ENCODE assay signal across 10 mouse cellular contexts in genomic region chr11:11116736-11117135, GRCm38 (mm10). TPM values are rescaled to one million over a fixed set of nuclear protein-coding genes. Genes with fewer than 3 reads are reported as not detected.
DNase-seq lines count a peak whose midpoint lies in the region; ATAC-seq and TF ChIP-seq lines count a peak whose summit lies in the region.
"Had no signal": no experiment of that assay in that cellular context is flagged by ENCODE, and none has a peak within 500 bp of the region (broad histone marks: within the 10 kb centered on the region; RNA-seq: fewer than 3 reads in every experiment).

No protein-coding gene starts in this region.

- ATAC-seq in kidney, embryonic 16.5 days (ENCODE audit: low FRiP score, low TSS enrichment), result no peak
- ATAC-seq in embryonic facial prominence, embryonic 15.5 days (ENCODE audit: insufficient number of reproducible peaks, low FRiP score, low TSS enrichment, low read depth), result no peak
- no peak for ATAC-seq in hindbrain, embryonic 16.5 days
- ATAC-seq in neural tube, embryonic 15.5 days (ENCODE audit: low FRiP score), result no peak

- H3K4me3 ChIP-seq in kidney, embryonic 16.5 days (ENCODE audit: low read length), result peak overlapping the region; percentile 48; the same call in 1 of the 2 replicates
- peak overlapping the region; percentile 49 for H3K4me3 ChIP-seq in embryonic facial prominence, embryonic 15.5 days (replicated peaks)
- peak overlapping the region; percentile 65 for H3K4me3 ChIP-seq in hindbrain, embryonic 16.5 days (ENCODE audit: low read length)
- peak overlapping the region; percentile 52 for H3K4me3 ChIP-seq in neural tube, embryonic 15.5 days (replicated peaks)
- no peak overlapping the region for H3K4me3 ChIP-seq in thymus, adult 2 months (ENCODE audit: control insufficient read depth, insufficient read depth, low read length)
- H3K4me3 ChIP-seq: liver, embryonic 15.5 days; myocyte had no signal

- no peaks in the 10 kb centered on the region for H3K9me3 ChIP-seq in kidney, embryonic 16.5 days (ENCODE audit: low read length)
- H3K9me3 ChIP-seq in embryonic facial prominence, embryonic 15.5 days (replicated peaks), result no peaks in the 10 kb centered on the region
- no peaks in the 10 kb centered on the region for H3K9me3 ChIP-seq in hindbrain, embryonic 16.5 days (ENCODE audit: control insufficient read depth, low read length)
- H3K9me3 ChIP-seq in neural tube, embryonic 15.5 days (replicated peaks), result no peaks in the 10 kb centered on the region
- H3K9me3 ChIP-seq: liver, embryonic 15.5 days had no signal

- peaks cover 27% of the 10 kb centered on the region for H3K4me1 ChIP-seq in kidney, embryonic 16.5 days (ENCODE audit: insufficient read depth, low read length)
- H3K4me1 ChIP-seq in embryonic facial prominence, embryonic 15.5 days, result peaks cover 30% of the 10 kb centered on the region
- peaks cover 18% of the 10 kb centered on the region for H3K4me1 ChIP-seq in hindbrain, embryonic 16.5 days (ENCODE audit: control insufficient read depth, insufficient read depth, low read depth, low read length)
- H3K4me1 ChIP-seq in neural tube, embryonic 15.5 days, result peaks cover 31% of the 10 kb centered on the region
- no peaks in the 10 kb centered on the region for H3K4me1 ChIP-seq in thymus, adult 2 months (replicated peaks; ENCODE audit: control insufficient read depth, insufficient read depth, low read length)
- H3K4me1 ChIP-seq: liver, embryonic 15.5 days had no signal

- TF ChIP-seq POLR2A in thymus, adult 2 months (IDR thresholded peaks at IDR 0.05; ENCODE audit: control insufficient read depth, extremely low read depth, insufficient read depth, low read length, poor library complexity), result no peak

- no peaks in the 10 kb centered on the region for H3K36me3 ChIP-seq in kidney, embryonic 16.5 days (ENCODE audit: insufficient read depth, low read length)
- no peaks in the 10 kb centered on the region for H3K36me3 ChIP-seq in embryonic facial prominence, embryonic 15.5 days
- H3K36me3 ChIP-seq in hindbrain, embryonic 16.5 days (ENCODE audit: control insufficient read depth, insufficient read depth, low read length), result no peaks in the 10 kb centered on the region
- no peaks in the 10 kb centered on the region for H3K36me3 ChIP-seq in neural tube, embryonic 15.5 days
- H3K36me3 ChIP-seq in thymus, adult 2 months (ENCODE audit: control insufficient read depth, insufficient read depth, low read length), result no peaks in the 10 kb centered on the region
- H3K36me3 ChIP-seq: liver, embryonic 15.5 days had no signal

- no peak overlapping the region for H3K9ac ChIP-seq in kidney, embryonic 16.5 days (replicated peaks; ENCODE audit: low read length)
- H3K9ac ChIP-seq in embryonic facial prominence, embryonic 15.5 days, result no peak overlapping the region
- peak overlapping the region; percentile 76 for H3K9ac ChIP-seq in hindbrain, embryonic 16.5 days (ENCODE audit: low read depth, low read length)
- H3K9ac ChIP-seq in neural tube, embryonic 15.5 days (replicated peaks), result peak overlapping the region; percentile 55
- H3K9ac ChIP-seq: liver, embryonic 15.5 days had no signal

- peak overlapping the region; percentile 76 for H3K4me2 ChIP-seq in kidney, embryonic 16.5 days (replicated peaks; ENCODE audit: low read depth, low read length)
- peak overlapping the region; percentile 91 for H3K4me2 ChIP-seq in embryonic facial prominence, embryonic 15.5 days (replicated peaks)
- peak overlapping the region; percentile 95 for H3K4me2 ChIP-seq in hindbrain, embryonic 16.5 days (ENCODE audit: low read length)
- H3K4me2 ChIP-seq in neural tube, embryonic 15.5 days, result peak overlapping the region; percentile 98
- H3K4me2 ChIP-seq: liver, embryonic 15.5 days had no signal

- no peak for TF ChIP-seq CTCF in thymus, adult 2 months (IDR thresholded peaks at IDR 0.05; ENCODE audit: borderline replicate concordance, control insufficient read depth, extremely low read depth, insufficient read depth, low read length, poor library complexity)

- peaks cover 68% of the 10 kb centered on the region for H3K27me3 ChIP-seq in kidney, embryonic 16.5 days (ENCODE audit: insufficient read depth, low read length)
- H3K27me3 ChIP-seq in embryonic facial prominence, embryonic 15.5 days, result peaks cover 61% of the 10 kb centered on the region
- peaks cover 8% of the 10 kb centered on the region for H3K27me3 ChIP-seq in hindbrain, embryonic 16.5 days (replicated peaks; ENCODE audit: control insufficient read depth, insufficient read depth, low read length)
- H3K27me3 ChIP-seq in neural tube, embryonic 15.5 days (replicated peaks), result peaks cover 30% of the 10 kb centered on the region
- no peaks in the 10 kb centered on the region; the same call in 1 of the 2 replicates for H3K27me3 ChIP-seq in thymus, adult 2 months (ENCODE audit: control insufficient read depth, insufficient read depth, low read length)

- no peak for DNase-seq in kidney, postnatal 4 days
- no peak for DNase-seq in left cerebral cortex, adult 18-20 months (ENCODE audit: low spot score in 2 of 2)
- no peak for DNase-seq in thymus, adult 2 months
- no peak for DNase-seq in spleen, adult 18-20 months

- 1% methylated on average over 3 of the region's 3 CpGs for WGBS in kidney, embryonic 16.5 days
- 6% methylated on average over 3 of the region's 3 CpGs for WGBS in embryonic facial prominence, embryonic 15.5 days
- under 1% methylated on average over 3 of the region's 3 CpGs for WGBS in hindbrain, embryonic 16.5 days
- WGBS in neural tube, embryonic 15.5 days, result under 1% methylated on average over 3 of the region's 3 CpGs
- WGBS in thymus, adult 2 months, result 3% methylated on average over 3 of the region's 3 CpGs

- no peak overlapping the region for H3K27ac ChIP-seq in kidney, embryonic 16.5 days (ENCODE audit: low read length)
- no peak overlapping the region for H3K27ac ChIP-seq in embryonic facial prominence, embryonic 15.5 days (replicated peaks)
- H3K27ac ChIP-seq in hindbrain, embryonic 16.5 days (ENCODE audit: low read depth, low read length), result no peak overlapping the region
- H3K27ac ChIP-seq in neural tube, embryonic 15.5 days (replicated peaks), result no peak overlapping the region
- H3K27ac ChIP-seq in thymus, adult 2 months (ENCODE audit: control insufficient read depth, insufficient read depth, low read length), result no peak overlapping the region
- H3K27ac ChIP-seq: liver, embryonic 15.5 days had no signal

RNA-seq across cellular contexts. Expression of gene Vwc2, which starts 2.7 kb away (rescaled TPM):
- polyA plus RNA-seq in kidney, embryonic 16.5 days (2015; fragmentation: Nextera tagmentation; extraction: Ambion mirVana), result 1.1 and 1.2 TPM in 2 replicates
- polyA plus RNA-seq in embryonic facial prominence, embryonic 15.5 days (2015; fragmentation: Nextera tagmentation; extraction: Ambion mirVana), result 3.9 and 5.4 TPM in 2 replicates
- polyA plus RNA-seq in hindbrain, embryonic 16.5 days (2015; fragmentation: Nextera tagmentation; extraction: Ambion mirVana), result 9.3 and 12.1 TPM in 2 replicates
- polyA plus RNA-seq in neural tube, embryonic 15.5 days (2015; fragmentation: Nextera tagmentation; extraction: Ambion mirVana), result 9.4 and 12.9 TPM in 2 replicates
- 10 to 100 TPM; 10.9 to 12.0 TPM for total RNA-seq in left cerebral cortex, adult 18-20 months (2021)
- polyA plus RNA-seq in thymus, adult 2 months (2012; rRNA removed), result 0.18 and 0.20 TPM in 2 replicates

Comparison
In these comparisons a context has a peak if more than half of its experiments do, and no peak if none do; other contexts are left out.
1. H3K9ac ChIP-seq: peak in hindbrain, embryonic 16.5 days (single experiment) and neural tube, embryonic 15.5 days (single experiment); none in kidney, embryonic 16.5 days (single experiment) and embryonic facial prominence, embryonic 15.5 days (single experiment).
2. Peak in every context shown above with its lines, with median percentiles within 50 percentile points of each other: H3K4me2 ChIP-seq.